Mouse (Mus musculus): Measurements from ENCODE around the gene Arhgdig. TPM values are rescaled to one million over a fixed set of nuclear protein-coding genes. Genes with fewer than 3 reads are reported as not detected.

Arhgdig gene
- 53.4 and 94.1 TPM in 2 replicates for polyA plus RNA-seq (2015; fragmentation: Nextera tagmentation; extraction: Ambion mirVana)

GRCm38 (mm10) chr17:26207686-26208085 lies at the start of gene Arhgdig:
Arhgdig (minus strand) TSS chr17:26207786.
- WGBS: 89% methylated on average over 12 of the region's 12 CpGs
- no peak for ATAC-seq
- Histone ChIP-seq H3K36me3 (no peaks in the 10 kb centered on the region), H3K4me3 (replicated peaks) (no peak within 1 kb of the TSS), H3K9ac (no peak within 1 kb of the TSS), H3K9me3 (no peaks in the 10 kb centered on the region), H3K4me2 (replicated peaks) (no peak within 1 kb of the TSS), H3K27ac (no peak within 1 kb of the TSS), H3K4me1 (replicated peaks) (peaks cover 10% of the 10 kb centered on the region), H3K27me3 (replicated peaks) (peaks cover 18% of the 10 kb centered on the region)

- Histone ChIP-seq H3K9me3 (no peaks in the 10 kb centered on the region), H3K9ac (no peak overlapping the region), H3K27ac (no peak overlapping the region), H3K4me1 (replicated peaks) (peaks cover 4% of the 10 kb centered on the region; the same call in 1 of the 2 replicates), H3K36me3 (peaks cover 19% of the 10 kb centered on the region), H3K4me3 (replicated peaks) (no peak overlapping the region), H3K4me2 (replicated peaks) (no peak overlapping the region), H3K27me3 (replicated peaks) (no peaks in the 10 kb centered on the region)
- 94% methylated on average over 7 of the region's 7 CpGs for WGBS
- ATAC-seq: no peak
Measured at GRCm38 (mm10) chr17:26255313-26255712, 47.7 kb upstream of the Arhgdig start.

GRCm38 (mm10) chr17:26253399-26253798 lies 45.8 kb upstream of the Arhgdig start:
- Histone ChIP-seq H3K27ac (peak overlapping the region; percentile 99), H3K27me3 (replicated peaks) (no peaks in the 10 kb centered on the region), H3K4me1 (replicated peaks) (peaks cover 4% of the 10 kb centered on the region; the same call in 1 of the 2 replicates), H3K4me2 (replicated peaks) (peak overlapping the region; percentile 64), H3K9ac (peak overlapping the region; percentile 98), H3K4me3 (replicated peaks) (peak overlapping the region; percentile 97), H3K36me3 (peaks cover 12% of the 10 kb centered on the region), H3K9me3 (no peaks in the 10 kb centered on the region)
- no peak for ATAC-seq
- under 1% methylated on average over 24 of the region's 24 CpGs for WGBS

GRCm38 (mm10) chr17:26252539-26253251 lies 45.1 kb upstream of the Arhgdig start, which contains the start of gene Luc7l:
Luc7l (plus strand) TSS chr17:26252896.
- peak within 1 kb of the TSS; percentile 99 for H3K27ac ChIP-seq
- H3K4me2 ChIP-seq (replicated peaks): peak within 1 kb of the TSS; percentile 64
- H3K36me3 ChIP-seq: peaks cover 9% of the 10 kb centered on the region; the same call in 1 of the 2 replicates
- peak within 1 kb of the TSS; percentile 98 for H3K9ac ChIP-seq
- peak; percentile 97 for ATAC-seq
- under 1% methylated on average over 43 of the region's 43 CpGs for WGBS
- H3K9me3 ChIP-seq: no peaks in the 10 kb centered on the region
- peak within 1 kb of the TSS; percentile 97 for H3K4me3 ChIP-seq (replicated peaks)
- no peaks in the 10 kb centered on the region for H3K27me3 ChIP-seq (replicated peaks)
- peaks cover 4% of the 10 kb centered on the region; the same call in 1 of the 2 replicates for H3K4me1 ChIP-seq (replicated peaks)

- 50% methylated on average over 4 of the region's 4 CpGs for WGBS
- H3K27me3 ChIP-seq (replicated peaks): no peaks in the 10 kb centered on the region
- peaks cover 4% of the 10 kb centered on the region; the same call in 1 of the 2 replicates for H3K4me1 ChIP-seq (replicated peaks)
- peaks cover 3% of the 10 kb centered on the region; the same call in 1 of the 2 replicates for H3K36me3 ChIP-seq
- H3K4me3 ChIP-seq (replicated peaks): no peak overlapping the region
- H3K9me3 ChIP-seq: no peaks in the 10 kb centered on the region
- H3K9ac ChIP-seq: no peak overlapping the region
- H3K27ac ChIP-seq: peak overlapping the region; percentile 99; the same call in 1 of the 2 replicates
- ATAC-seq: no peak
- peak overlapping the region; percentile 64 for H3K4me2 ChIP-seq (replicated peaks)
Measured at GRCm38 (mm10) chr17:26251886-26252538, 44.4 kb upstream of the Arhgdig start.

GRCm38 (mm10) chr17:26244101-26244841 lies 36.7 kb upstream of the Arhgdig start, which contains the start of gene Fam234a:
Fam234a (minus strand) TSS chr17:26244242.
- Histone ChIP-seq H3K9me3 (no peaks in the 10 kb centered on the region), H3K4me2 (replicated peaks) (peak within 1 kb of the TSS; percentile 83), H3K4me1 (replicated peaks) (peaks cover 4% of the 10 kb centered on the region), H3K9ac (peak within 1 kb of the TSS; percentile 80), H3K4me3 (replicated peaks) (peak within 1 kb of the TSS; percentile 74), H3K27ac (peak within 1 kb of the TSS; percentile 85), H3K27me3 (replicated peaks) (no peaks in the 10 kb centered on the region), H3K36me3 (no peaks in the 10 kb centered on the region)
- 8% methylated on average over 30 of the region's 33 CpGs for WGBS
- peak; percentile 96 for ATAC-seq

DNA sequence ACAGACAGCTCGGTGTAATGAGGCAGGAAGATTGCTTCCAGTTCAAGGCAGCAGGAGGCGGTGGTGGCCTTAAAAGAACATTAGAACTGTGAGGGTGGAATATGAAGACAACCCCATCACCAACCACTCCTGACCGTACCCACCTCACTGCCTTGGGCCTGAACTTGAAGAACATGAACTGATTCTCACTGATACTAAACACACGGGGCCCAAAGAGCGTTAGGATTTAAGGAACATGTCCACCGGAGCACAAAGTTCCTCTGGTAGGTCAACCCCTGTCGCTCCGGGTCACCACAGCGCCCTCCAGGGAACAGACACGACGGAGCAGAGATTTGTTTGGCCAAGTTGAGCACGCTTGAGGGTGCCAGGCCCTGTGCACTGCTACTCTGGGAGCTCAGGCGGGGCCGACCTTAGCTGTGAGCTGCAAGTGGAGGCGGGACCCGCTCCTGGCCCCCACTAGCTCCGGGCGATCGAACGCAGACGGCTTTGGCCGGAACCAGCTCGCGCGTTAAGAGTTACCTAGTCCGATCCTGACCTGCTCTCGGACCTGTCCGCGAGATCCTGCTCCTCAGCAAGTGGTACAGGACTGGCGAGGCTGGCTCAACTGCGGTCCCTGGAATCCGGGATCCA lies 36.0 kb upstream of the Arhgdig start:
- Histone ChIP-seq H3K4me2 (replicated peaks) (peak overlapping the region; percentile 83), H3K9me3 (no peaks in the 10 kb centered on the region), H3K36me3 (no peaks in the 10 kb centered on the region), H3K27ac (peak overlapping the region; percentile 85), H3K4me3 (replicated peaks) (peak overlapping the region; percentile 74), H3K9ac (peak overlapping the region; percentile 80), H3K27me3 (replicated peaks) (no peaks in the 10 kb centered on the region), H3K4me1 (replicated peaks) (peaks cover 4% of the 10 kb centered on the region)
- peak; percentile 73 for ATAC-seq
- under 1% methylated on average over 32 of the region's 32 CpGs for WGBS

DNA sequence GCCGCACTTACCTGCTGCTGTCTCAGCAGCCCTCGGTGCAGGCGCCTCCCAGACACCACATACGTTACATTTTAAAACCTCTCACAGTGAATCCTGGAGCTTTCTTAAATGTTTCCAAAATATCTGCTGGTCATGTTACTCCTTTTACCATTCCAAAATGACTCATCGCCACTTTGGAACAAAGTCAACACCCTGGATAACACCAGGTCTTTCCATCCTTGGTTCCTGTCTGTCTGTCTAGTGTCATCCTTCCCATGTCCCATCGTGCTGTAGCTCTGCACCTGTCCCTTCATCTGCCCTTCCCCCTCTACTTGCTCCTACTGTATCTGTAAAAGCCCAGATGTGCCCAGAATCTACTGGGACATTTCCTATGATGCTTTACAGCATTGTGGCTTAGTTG lies 33.4 kb upstream of the Arhgdig start:
- peak overlapping the region; percentile 41; the same call in 1 of the 2 replicates for H3K27ac ChIP-seq
- H3K27me3 ChIP-seq (replicated peaks): no peaks in the 10 kb centered on the region
- no peaks in the 10 kb centered on the region for H3K36me3 ChIP-seq
- H3K9ac ChIP-seq: no peak overlapping the region
- no peak for ATAC-seq
- H3K4me2 ChIP-seq (replicated peaks): no peak overlapping the region
- 70% methylated on average over 6 of the region's 6 CpGs for WGBS
- no peak overlapping the region for H3K4me3 ChIP-seq (replicated peaks)
- H3K9me3 ChIP-seq: no peaks in the 10 kb centered on the region
- peaks cover 9% of the 10 kb centered on the region for H3K4me1 ChIP-seq (replicated peaks)

GRCm38 (mm10) chr17:26240120-26240790 lies 32.7 kb upstream of the Arhgdig start:
- Histone ChIP-seq H3K27ac (no peak overlapping the region), H3K4me3 (replicated peaks) (no peak overlapping the region), H3K4me1 (replicated peaks) (peaks cover 9% of the 10 kb centered on the region), H3K9me3 (no peaks in the 10 kb centered on the region), H3K27me3 (replicated peaks) (no peaks in the 10 kb centered on the region), H3K4me2 (replicated peaks) (no peak overlapping the region), H3K9ac (no peak overlapping the region), H3K36me3 (no peaks in the 10 kb centered on the region)
- whole genome bisulfite sequencing: 53% methylated on average over 6 of the region's 6 CpGs
- no peak for ATAC-seq

DNA sequence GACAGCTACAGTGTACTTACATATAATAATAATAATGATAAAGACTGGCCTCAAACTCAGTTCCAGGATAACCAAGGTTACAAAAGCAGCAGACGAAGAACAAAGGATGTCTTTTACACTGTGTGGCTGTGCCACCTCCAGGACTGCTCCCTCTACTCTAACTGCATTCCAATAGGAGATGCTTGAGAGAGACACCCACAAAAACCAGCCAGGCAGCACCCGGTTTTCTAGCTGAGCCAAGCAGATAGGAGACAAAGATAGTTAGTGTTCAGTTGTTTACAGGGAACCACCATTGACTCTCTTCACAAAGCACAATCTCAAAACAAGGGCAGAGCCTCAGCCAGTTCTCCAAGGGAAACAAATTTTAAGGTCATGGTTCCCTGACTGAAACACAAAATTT lies 32.0 kb upstream of the Arhgdig start:
- ATAC-seq: no peak

GRCm38 (mm10) chr17:26237667-26238066 lies 30.1 kb upstream of the Arhgdig start:
- Histone ChIP-seq H3K4me3 (replicated peaks) (no peak overlapping the region), H3K36me3 (no peaks in the 10 kb centered on the region), H3K27ac (peak overlapping the region; percentile 54), H3K4me2 (replicated peaks) (0 out of 2 replicates have a peak overlapping the region, but pooled peaks have one; percentile 22), H3K9me3 (no peaks in the 10 kb centered on the region), H3K9ac (no peak overlapping the region), H3K4me1 (replicated peaks) (peaks cover 12% of the 10 kb centered on the region), H3K27me3 (replicated peaks) (no peaks in the 10 kb centered on the region)
- peak; percentile 81 for ATAC-seq
- 68% methylated on average over 10 of the region's 10 CpGs for WGBS

More for the DNA sequence above, 32.0 kb upstream of the Arhgdig start:
- H3K36me3 ChIP-seq: no peaks in the 10 kb centered on the region
- no peak overlapping the region for H3K9ac ChIP-seq
- no peaks in the 10 kb centered on the region for H3K27me3 ChIP-seq (replicated peaks)
- 60% methylated on average over 2 of the region's 2 CpGs for WGBS
- peaks cover 12% of the 10 kb centered on the region for H3K4me1 ChIP-seq (replicated peaks)
- H3K4me3 ChIP-seq (replicated peaks): no peak overlapping the region
- no peak overlapping the region for H3K4me2 ChIP-seq (replicated peaks)
- no peaks in the 10 kb centered on the region for H3K9me3 ChIP-seq
- H3K27ac ChIP-seq: peak overlapping the region; percentile 52
